Mouse (Mus musculus) activated CD4-positive, CD25-positive, alpha-beta regulatory T cell, adult 4 months (primary cell): ENCODE results near the gene Renbp. TPM values are rescaled to one million over a fixed set of nuclear protein-coding genes. Genes with fewer than 3 reads are reported as not detected.

Source experiments
- ATAC-seq: one replicate; pipeline ENCODE4 v1.8.0; 2017
- polyA plus RNA-seq, 2 experiments: library from polyadenylated mRNA; unstranded; fragments of 100-300 nt; shearing (Covaris generic); gene quantifications; one replicate each; pipeline ENCODE4 v1.2.1; 2017

The Renbp gene
- polyA plus RNA-seq, 2 experiments from 2014 or later: 5.2 to 5.8 TPM

DNA sequence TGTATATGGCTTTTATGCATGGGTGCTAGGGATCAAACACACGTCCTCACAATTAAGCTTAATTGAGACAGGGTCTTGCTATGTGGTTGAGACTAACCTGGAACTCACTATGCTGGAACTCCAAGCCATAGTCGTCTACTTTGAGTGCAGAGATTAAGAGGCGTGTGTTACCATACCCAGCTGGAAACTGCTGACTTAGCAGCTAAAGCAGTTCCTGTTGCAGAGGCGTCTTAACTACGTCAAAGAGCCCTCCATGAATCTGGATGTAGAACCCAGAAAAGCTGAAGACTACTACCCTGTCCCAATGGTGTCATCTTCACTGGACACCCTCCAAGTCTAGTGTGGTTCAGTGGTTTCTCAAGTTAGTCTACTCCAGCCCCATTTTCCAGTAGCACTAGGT, 12.0 kb downstream of the Renbp start:
- ATAC-seq: no peak

DNA sequence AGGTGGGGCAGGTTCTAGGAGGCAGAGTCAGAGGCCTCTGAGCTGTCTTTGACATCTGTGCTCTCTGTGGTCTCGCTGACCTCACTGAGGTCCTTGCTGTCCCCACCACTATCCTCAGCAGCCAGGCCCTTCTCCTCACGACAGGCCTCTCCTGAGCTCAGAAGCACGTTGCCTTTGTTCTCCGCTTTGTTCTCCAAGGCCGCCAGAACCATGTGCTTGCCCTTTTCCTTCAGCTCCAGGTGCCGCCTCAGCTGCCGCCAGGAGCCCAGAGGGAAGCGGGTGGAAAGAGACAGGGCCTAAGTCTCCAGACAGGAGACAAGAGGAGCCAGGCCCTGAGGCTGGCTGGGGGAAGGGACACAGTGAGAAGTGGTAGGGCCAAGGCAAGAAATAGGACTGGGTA, 13.7 kb downstream of the Renbp start:
- ATAC-seq: no peak

DNA sequence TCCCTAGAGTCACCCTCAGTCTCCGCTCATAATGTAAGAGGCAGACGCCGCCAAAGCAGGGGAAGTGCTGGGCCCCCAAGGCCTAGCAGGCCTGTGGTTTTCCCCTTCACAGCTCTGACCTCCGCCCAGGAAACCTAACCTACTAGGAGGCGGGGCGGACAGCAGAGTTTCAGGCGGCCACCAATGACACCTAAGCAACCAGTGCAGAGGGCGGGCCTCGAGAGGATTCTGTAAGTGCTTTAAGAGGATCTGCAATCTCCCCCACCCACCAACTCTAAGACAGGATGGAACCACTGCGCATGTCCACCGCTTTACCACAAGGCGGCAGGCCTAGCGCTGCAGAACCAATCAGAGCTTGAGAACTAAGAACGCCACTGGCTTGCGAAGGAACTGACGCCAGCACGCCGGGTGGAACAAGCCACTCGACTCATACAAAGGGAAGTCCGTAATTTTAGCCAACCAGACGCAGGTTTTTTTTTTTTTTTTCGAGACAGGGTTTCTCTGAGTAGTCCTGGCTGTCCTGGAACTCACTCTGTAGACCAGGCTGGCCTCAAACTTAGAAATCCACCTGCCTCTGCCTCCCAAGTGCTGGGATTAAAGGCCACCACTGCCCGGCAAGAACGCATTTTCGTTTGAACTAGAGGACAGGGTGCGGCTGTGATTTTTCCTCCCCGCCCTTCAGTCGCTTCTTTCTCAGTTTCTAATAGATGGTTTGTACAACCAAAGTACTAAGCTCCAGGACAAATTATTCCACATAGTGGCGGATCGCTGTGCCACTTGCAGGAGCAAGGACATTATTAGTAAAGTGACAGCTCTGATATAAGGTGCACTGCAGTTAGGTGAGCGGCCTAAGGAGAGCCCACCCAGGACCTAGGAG, 15.6 kb downstream of the Renbp start:
- peak; percentile 81 for ATAC-seq

DNA sequence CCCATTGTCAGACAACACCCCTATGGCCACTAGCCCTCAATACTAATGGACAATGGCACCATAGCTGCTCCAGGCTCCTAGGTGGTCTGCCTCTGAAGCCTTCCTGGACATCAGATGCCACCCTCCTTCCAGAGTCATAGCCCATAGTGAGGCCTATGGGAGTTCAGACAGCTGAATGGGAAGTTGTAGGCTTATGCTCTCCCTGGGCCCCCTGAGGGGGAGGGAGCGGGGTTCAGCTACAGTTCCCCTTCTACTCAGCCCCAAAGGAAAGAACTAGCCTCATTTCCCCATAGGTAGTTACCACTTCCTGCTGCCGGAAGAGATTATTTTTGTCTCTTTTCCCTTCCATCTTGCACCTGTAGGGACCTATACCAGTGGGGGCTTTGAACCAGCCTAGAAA, 19.1 kb downstream of the Renbp start:
- peak; percentile 44 for ATAC-seq

DNA sequence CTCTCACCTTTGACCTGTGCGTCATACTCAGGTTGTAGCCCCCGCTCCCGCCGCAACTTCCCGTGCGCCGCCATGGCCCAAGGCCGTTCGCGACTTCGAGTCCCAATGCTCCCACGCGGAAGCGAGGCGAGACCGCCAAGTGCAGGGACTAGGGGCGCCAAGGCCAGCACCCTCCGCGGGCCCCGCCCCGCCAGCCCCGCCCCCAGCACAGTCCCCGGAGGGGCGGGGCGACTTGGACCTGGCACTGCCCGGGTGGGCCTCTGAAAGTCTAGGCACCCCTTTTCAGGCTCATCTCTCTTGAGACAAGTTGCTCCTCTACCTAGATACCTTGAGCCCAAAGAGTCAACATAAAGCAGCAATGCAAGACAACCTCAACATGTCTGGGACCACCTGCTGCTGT, 19.5 kb downstream of the Renbp start:
- ATAC-seq: peak; percentile 6

DNA sequence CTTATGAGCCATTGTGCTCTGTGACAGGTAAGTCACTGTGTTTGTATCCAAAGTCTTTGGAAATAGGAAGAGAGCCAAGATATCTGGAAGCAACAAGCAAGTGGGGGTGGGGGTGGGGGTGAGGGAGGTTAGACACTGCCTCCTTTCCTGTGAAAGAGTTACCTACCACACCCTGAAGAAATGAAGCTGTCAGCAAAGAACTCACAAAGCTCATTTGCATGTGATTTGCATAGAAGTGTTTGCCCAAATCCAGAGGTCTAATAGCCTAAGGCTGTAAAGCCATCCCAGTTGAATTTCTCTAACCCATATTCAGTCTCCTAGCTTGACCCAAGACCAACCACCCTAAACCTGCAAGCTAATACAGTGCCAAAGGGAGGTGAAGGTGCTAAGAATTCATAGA, 20.2 kb downstream of the Renbp start:
- ATAC-seq: no peak

DNA sequence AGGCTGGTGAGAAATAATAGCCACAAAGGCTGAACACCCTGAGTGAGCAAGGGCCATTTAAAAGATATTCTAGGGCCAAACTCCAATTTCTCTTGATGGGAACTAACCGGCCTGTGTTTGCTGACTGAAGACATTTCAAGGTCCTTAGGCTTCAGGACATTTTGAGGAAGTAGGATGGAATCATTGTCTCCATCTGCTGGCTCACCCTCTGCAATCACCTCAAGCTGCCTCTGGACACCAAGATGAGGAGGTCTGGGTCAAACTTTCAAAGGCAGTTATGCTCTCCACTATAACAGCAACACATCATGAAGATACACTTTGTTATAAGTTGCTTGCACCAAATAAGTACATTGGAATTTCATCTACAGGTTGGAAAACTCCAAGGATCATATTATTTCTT, 20.6 kb downstream of the Renbp start:
- ATAC-seq: no peak

DNA sequence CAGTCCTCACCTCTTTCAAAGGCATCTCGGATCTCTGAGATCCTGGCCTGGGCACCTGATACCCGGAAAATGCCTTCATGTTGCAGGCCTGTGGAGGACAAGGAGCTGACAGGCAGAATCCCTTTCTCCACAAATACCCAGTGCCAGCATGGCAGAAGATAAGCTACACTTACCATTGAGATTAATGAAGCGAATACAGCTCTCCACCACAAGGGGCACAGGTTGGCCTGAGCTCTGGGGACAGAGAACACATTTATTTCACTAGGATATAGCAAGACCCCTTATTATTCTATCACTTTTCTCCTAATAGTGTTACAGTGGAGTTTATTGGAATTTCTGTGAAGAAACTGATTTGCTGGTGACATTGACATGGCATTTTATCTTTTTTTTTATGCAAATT, 32.7 kb downstream of the Renbp start:
- no peak for ATAC-seq

DNA sequence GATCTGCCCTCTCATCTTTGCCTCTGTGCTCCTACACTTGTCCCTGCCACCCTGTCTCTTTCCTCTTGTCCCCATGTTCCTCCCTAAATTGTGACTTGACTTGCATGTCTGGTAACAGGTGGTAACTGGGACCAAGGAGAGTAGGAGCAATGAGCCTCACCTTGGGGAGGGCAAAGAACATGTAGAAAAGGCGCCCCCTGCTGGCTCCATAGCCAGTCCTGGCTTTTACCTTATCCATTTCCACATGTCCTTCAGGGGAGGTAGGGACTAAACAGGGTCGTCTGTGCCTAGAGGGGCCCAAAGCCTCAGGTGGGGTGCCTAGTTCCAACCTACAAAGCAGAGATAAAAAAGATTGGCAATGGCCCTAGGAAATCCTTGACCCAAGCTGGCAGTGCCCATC, 34.9 kb downstream of the Renbp start, which contains the start of gene L1cam:
TSS of gene L1cam (minus strand) at position 387 of the 400 bp plus-strand sequence.
- ATAC-seq: no peak

DNA sequence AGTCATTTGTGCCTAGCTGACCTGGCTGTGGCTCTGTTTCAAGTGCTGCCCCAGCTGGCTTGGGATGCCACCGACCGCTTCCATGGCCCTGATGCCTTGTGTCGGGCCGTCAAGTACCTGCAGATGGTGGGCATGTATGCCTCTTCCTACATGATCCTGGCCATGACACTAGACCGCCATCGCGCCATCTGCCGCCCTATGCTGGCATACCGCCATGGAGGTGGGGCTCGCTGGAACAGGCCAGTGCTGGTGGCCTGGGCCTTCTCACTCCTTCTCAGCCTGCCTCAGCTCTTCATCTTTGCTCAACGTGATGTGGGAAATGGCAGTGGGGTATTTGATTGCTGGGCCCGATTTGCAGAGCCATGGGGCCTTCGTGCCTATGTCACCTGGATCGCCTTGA, 37.8 kb downstream of the Renbp start:
- ATAC-seq: no peak

DNA sequence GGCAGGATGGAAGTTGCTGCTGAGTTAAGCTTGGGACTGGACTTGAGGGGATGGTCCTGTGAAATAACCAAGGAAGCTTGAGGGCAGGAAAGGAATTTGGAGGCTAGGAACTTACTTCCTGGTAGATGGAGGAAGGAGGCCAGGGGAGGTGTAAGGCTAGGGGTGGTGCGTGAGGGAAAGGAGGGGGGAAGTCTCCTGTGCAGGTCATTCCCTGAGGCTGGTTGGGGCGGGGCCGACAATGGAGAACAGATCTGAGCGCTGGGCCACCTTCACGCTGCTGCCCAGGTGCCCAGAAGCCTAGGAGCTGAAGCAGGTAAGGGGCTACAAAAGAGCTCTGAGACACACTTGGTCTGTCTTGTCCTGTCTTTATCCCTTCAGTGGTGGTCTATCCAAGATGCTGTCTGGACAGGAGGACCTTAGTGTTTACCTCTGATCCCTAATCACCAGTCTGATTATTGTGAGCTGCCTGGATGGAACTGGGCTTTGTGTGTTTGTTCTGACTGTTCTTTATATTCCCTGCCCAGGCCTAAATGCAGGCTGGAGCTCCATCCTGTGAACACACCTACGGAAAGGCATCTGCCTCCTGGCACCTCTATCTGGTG, 39.0 kb downstream of the Renbp start, which contains the start of gene Avpr2:
TSS of gene Avpr2 (plus strand) at position 552 of the 602 bp plus-strand sequence.
- ATAC-seq: no peak

DNA sequence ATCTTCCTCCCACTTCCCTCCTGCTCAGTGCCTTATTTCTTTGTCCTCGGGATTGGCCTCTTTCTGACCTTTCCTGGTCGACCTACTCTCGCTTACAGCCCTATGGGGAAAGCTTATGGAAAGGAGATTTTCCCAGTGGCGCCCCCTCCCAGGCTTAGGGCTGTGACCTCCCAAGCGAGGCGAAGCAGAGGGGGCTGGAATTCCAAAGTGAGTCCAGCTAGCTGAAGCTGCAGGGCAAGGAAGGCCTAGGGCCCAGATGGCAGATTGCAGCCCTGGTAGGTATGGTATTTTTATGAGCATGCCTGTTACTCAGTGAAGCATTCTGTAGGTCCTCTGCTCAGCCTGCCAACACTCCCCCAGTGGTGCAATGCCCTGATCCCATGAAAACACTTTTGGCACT, 49.2 kb downstream of the Renbp start:
- ATAC-seq: no peak

DNA sequence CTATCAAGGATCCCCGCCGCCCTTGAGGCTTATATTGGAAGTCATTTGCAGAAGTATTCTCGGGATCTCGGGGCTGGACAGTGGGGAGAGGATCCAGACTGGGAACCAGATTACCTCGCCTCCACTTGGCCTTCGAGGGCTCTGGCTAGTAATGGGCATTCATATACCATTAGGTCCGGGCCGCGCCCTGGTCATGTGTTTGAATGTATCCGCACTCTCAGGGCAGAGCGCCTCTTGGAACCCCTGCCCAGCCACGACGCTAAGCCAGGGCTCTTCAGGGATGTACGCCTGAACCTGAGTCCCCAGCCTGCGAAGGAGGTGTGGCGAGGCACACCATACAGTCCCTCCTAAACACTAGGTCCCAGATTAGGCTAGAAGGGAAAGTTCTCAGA, 49.6 kb downstream of the Renbp start:
- ATAC-seq: no peak

DNA sequence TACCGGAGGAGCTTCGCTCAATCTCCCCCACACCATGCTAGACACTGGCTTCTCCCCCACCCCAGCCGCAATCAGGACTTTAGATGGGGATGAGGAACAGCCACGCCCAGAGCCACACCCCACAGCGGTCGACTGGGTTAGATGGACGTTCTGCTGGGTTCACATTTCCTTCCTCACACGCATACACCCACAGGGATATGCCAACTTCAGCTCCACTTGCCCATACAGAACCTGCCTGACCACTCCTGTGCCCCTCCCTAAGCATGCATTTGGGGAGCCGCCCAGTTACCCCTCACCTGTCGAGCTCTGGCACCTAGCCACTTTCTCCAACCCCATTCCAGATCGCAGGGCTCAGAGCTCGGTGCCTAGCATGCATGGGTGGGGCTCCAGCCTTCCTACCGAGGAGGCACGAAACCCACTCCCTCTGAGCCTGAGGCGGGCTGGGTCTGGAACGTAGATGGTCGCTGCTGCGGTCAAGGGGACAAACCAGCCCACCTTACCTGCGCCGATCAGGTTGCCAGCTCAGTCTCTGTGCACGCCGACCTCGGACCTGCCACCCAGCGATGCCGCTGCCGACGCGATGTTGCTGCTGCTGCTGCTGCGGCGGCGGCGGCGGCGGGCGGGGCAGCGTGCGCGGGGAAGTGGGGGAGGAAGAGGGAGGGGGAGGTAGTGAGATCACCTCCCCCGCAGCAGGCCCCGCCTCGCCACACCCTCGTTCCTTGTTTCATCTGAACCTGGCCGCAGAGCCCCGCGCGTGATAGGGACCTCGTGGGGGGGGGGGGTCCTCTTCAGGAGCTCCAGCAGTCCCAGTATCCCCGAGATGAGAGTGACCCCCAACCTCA, 50.2 kb downstream of the Renbp start:
- ATAC-seq: peak; percentile 49

DNA sequence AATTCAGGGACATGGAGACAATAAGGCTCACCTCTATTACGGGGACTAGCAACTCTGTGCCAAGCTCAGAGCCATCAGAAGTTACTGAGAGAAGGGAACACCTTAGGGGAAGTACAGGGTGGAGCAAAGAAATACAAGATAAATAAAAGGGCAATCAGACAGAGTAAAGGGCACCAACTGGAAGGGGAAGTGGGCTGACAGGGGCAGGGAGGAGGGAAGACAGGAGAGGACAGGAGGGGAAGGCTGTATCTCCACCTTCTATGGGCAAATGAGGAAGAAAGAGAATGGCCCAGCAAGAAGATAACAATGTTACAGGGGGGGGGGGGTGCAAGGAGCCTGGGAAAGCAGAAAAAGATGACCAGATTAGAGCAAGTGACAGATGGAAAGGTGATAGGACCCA, 53.6 kb downstream of the Renbp start:
- no peak for ATAC-seq

DNA sequence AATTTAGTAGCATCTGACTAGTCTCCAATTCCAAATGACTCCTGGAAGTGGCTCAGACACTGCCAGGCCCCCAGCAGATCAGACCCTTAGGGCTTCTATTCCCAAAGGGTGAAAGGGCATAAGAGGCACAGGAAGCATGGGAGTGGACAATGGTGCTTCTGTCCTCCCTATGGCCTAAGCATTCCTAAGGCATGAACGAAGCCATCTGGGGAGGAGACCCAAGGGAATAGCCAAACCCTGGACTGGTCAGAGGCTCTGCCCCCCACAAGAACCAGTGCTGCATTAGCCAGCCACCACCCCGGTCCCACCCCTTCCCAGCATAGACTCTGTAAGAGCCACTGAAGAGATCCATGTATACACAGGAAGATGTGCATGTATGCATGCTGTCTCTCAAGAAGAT, 54.8 kb downstream of the Renbp start:
- no peak for ATAC-seq

Other genes starting within 250 kb of the Renbp start
- gene Bcap31, start 214.7 kb downstream of the Renbp start, polyA plus RNA-seq: 100 to 1,000 TPM; 270 to 336 TPM
- gene Abcd1, start 214.3 kb downstream of the Renbp start, polyA plus RNA-seq: 10 to 100 TPM; 22.3 to 34.1 TPM
- gene Plxnb3, start 173.8 kb downstream of the Renbp start, polyA plus RNA-seq: not detected
- 1 to 10 TPM in 1 of 2 experiments, not detected in 1; 1.7 TPM for gene Srpk3, start 156.4 kb downstream of the Renbp start, polyA plus RNA-seq
- gene Idh3g, start 144.0 kb downstream of the Renbp start, polyA plus RNA-seq: 100 to 1,000 TPM; 167 to 173 TPM
- gene Ssr4, start 143.8 kb downstream of the Renbp start, polyA plus RNA-seq: 100 to 1,000 TPM; 233 to 244 TPM
- under 1 TPM; 0.11 to 0.13 TPM for gene Pdzd4, start 105.9 kb downstream of the Renbp start, polyA plus RNA-seq
- gene Avpr2, start 38.7 kb downstream of the Renbp start, polyA plus RNA-seq: 1 to 10 TPM; 1.8 to 2.7 TPM
- gene L1cam, start 34.7 kb downstream of the Renbp start, polyA plus RNA-seq: 1 to 10 TPM; 8.8 to 9.8 TPM
- 100 to 1,000 TPM; 116 to 144 TPM for gene Arhgap4, start 9.0 kb downstream of the Renbp start, polyA plus RNA-seq
- gene Naa10, start 8.9 kb downstream of the Renbp start, polyA plus RNA-seq: 100 to 1,000 TPM; 185 to 192 TPM
- 10 to 100 TPM; 26.8 to 36.6 TPM for gene Hcfc1, start 35.5 kb upstream of the Renbp start, polyA plus RNA-seq
- gene Irak1, start 93.1 kb upstream of the Renbp start, polyA plus RNA-seq: 10 to 100 TPM; 22.5 to 26.5 TPM
- gene Opn1mw, start 196.6 kb upstream of the Renbp start, polyA plus RNA-seq: not detected
- 10 to 100 TPM; 16.3 to 18.2 TPM for gene Mecp2, start 204.5 kb upstream of the Renbp start, polyA plus RNA-seq
- not detected for gene Tex28, start 237.0 kb upstream of the Renbp start, polyA plus RNA-seq
- 1 to 10 TPM; 2.6 to 4.5 TPM for gene Tktl1, start 246.4 kb upstream of the Renbp start, polyA plus RNA-seq